Mouse (Mus musculus): ENCODE results near the gene Nup214.
A peak's percentile ranks its signal among the peaks of the same experiment; 100 is the strongest.
"Not testable (repeated sequence)": the region's sequence is repeated elsewhere in the genome, so short reads cannot be mapped to it uniquely, and the experiment has no call there.

Gene Nup214

GRCm38 (mm10) chr2:31964191-31964590 is 10.0 kb upstream of the Nup214 start:
- no peak for DNase-seq

- no peak for DNase-seq
Measured at GRCm38 (mm10) chr2:31965110-31965509, 9.1 kb upstream of the Nup214 start.

GRCm38 (mm10) chr2:31966801-31967200 is 7.4 kb upstream of the Nup214 start:
- no peak for DNase-seq

GRCm38 (mm10) chr2:31972589-31972988 is 1.6 kb upstream of the Nup214 start:
- no peak for DNase-seq

GRCm38 (mm10) chr2:31974809-31975371 is 654 bp downstream of the Nup214 start:
- DNase-seq: no peak

GRCm38 (mm10) chr2:31987774-31988173 is 13.5 kb downstream of the Nup214 start:
- DNase-seq: no peak

- DNase-seq: no peak
Measured at GRCm38 (mm10) chr2:31990961-31991360, 16.7 kb downstream of the Nup214 start.

GRCm38 (mm10) chr2:31994896-31995295 is 20.7 kb downstream of the Nup214 start:
- DNase-seq: no peak

- peak; percentile 63 for DNase-seq
Measured at GRCm38 (mm10) chr2:31996060-31996459, 21.8 kb downstream of the Nup214 start.

GRCm38 (mm10) chr2:31997539-31997938 is 23.3 kb downstream of the Nup214 start:
- no peak for DNase-seq

- no peak for DNase-seq
Measured at GRCm38 (mm10) chr2:31998443-31998842, 24.2 kb downstream of the Nup214 start.

- DNase-seq: no peak
Measured at GRCm38 (mm10) chr2:32008311-32008710, 34.1 kb downstream of the Nup214 start.

- DNase-seq: no peak
Measured at GRCm38 (mm10) chr2:32008716-32009115, 34.5 kb downstream of the Nup214 start.

- DNase-seq: no peak
Measured at GRCm38 (mm10) chr2:32019704-32020103, 45.5 kb downstream of the Nup214 start.

GRCm38 (mm10) chr2:32020229-32020628 is 46.0 kb downstream of the Nup214 start:
- no peak for DNase-seq

GRCm38 (mm10) chr2:32024372-32024771 is 50.1 kb downstream of the Nup214 start:
- DNase-seq: no peak

GRCm38 (mm10) chr2:32029636-32030035 is 55.4 kb downstream of the Nup214 start:
- DNase-seq: peak; percentile 54

GRCm38 (mm10) chr2:32033436-32033835 is 59.2 kb downstream of the Nup214 start:
- DNase-seq: no peak

GRCm38 (mm10) chr2:32034206-32034605 is 60.0 kb downstream of the Nup214 start:
- no peak for DNase-seq

- no peak for DNase-seq
Measured at GRCm38 (mm10) chr2:32037279-32037858, 63.1 kb downstream of the Nup214 start.

GRCm38 (mm10) chr2:32038661-32039081 is 64.4 kb downstream of the Nup214 start:
- DNase-seq: peak; percentile 62

- not testable (repeated sequence) for DNase-seq
Measured at GRCm38 (mm10) chr2:32040646-32041045, 66.4 kb downstream of the Nup214 start.

- no peak for DNase-seq
Measured at GRCm38 (mm10) chr2:32041087-32041486, 66.9 kb downstream of the Nup214 start.

GRCm38 (mm10) chr2:32043836-32044235 is 69.6 kb downstream of the Nup214 start:
- no peak for DNase-seq

GRCm38 (mm10) chr2:32045375-32045774 is 71.1 kb downstream of the Nup214 start:
- no peak for DNase-seq
